Mouse (Mus musculus) forebrain, postnatal 0 days (tissue): ENCODE measurements around the gene Zfp362. TPM values are rescaled to one million over a fixed set of nuclear protein-coding genes. Genes with fewer than 3 reads are reported as not detected.

Experiments
- ATAC-seq: fragments of 200-750 bp; cut with Nextera tagmentation; 2 replicates; pipeline ENCODE4 v1.8.0; 2017; ENCODE audit warnings: mild to moderate bottlenecking, moderate library complexity
- DNase-seq: peaks from one replicate; pipeline ENCODE4 v3.0.0-alpha.2; 2015
- H3K27ac ChIP-seq: fragments of 300-500 bp; sonication (generic); 2 replicates; pipeline ENCODE4 v1.5.1; 2014; ENCODE audit warnings: low read depth, mild to moderate bottlenecking, antibody characterized with exemption, low read length, moderate library complexity, mixed read lengths
- H3K27me3 ChIP-seq: fragments of 300-500 bp; sonication (generic); 2 replicates; pipeline ENCODE4 v1.6.1; 2014; ENCODE audit warnings: mild to moderate bottlenecking, low read length, mixed read lengths; ENCODE audit not compliant: insufficient read depth
- H3K36me3 ChIP-seq: fragments of 300-500 bp; sonication (generic); 2 replicates; pipeline ENCODE4 v1.6.1; 2014; ENCODE audit warnings: mild to moderate bottlenecking, moderate library complexity; ENCODE audit not compliant: insufficient read depth
- H3K4me1 ChIP-seq: fragments of 300-500 bp; sonication (generic); 2 replicates; pipeline ENCODE4 v1.6.1; 2014; ENCODE audit warnings: antibody characterized with exemption; ENCODE audit not compliant: insufficient read depth
- H3K4me2 ChIP-seq: fragments of 300-500 bp; sonication (generic); 2 replicates; pipeline ENCODE4 v1.6.1; 2014; ENCODE audit warnings: low read depth, mild to moderate bottlenecking, moderate library complexity
- H3K4me3 ChIP-seq: fragments of 300-500 bp; sonication (generic); 2 replicates; pipeline ENCODE4 v1.5.1; 2014; ENCODE audit warnings: low read depth, low read length, mixed read lengths
- H3K9ac ChIP-seq: fragments of 300-500 bp; sonication (generic); 2 replicates; pipeline ENCODE4 v1.6.1; 2014; ENCODE audit warnings: mild to moderate bottlenecking
- H3K9me3 ChIP-seq: fragments of 300-500 bp; sonication (generic); 2 replicates; pipeline ENCODE4 v1.6.1; 2016; ENCODE audit warnings: low read length
- CTCF ChIP-seq: sonication (generic); IDR thresholded peaks from 2 replicates; pipeline ENCODE4 v1.5.1; 2016; ENCODE audit warnings: antibody characterized with exemption, control low read depth, low read depth
- WGBS: fragments of 180-500 bp; shearing (Covaris S2); extraction: QIAGEN DNeasy Blood & Tissue Kit; methylation state at CpG from one replicate; pipeline ENCODE4 v1.1.7; 2014; 5-methylcytosine and 5-hydroxymethylcytosine counted together
- polyA plus RNA-seq: library from polyadenylated mRNA; unstranded; fragments of >200 nt; fragmentation: Nextera tagmentation; extraction: Ambion mirVana; gene quantifications from 2 replicates; pipeline ENCODE4 v1.2.1, GENCODE M21; 2015
- total RNA-seq: library from RNA; depleted of rRNA; stranded (reverse); fragments of >200 nt; gene quantifications from 2 replicates; pipeline ENCODE4 v1.2.3, GENCODE M21; 2014

The Zfp362 gene
- total and polyA plus RNA-seq, 2 experiments from 2014 or later, result 26.9 to 29.8 TPM

GRCm38 (mm10) chr4:128748309-128748708, 57.5 kb downstream of the Zfp362 start:
- Histone ChIP-seq H3K9me3 (no peaks in the 10 kb centered on the region), H3K4me2 (no peak overlapping the region), H3K4me1 (no peaks in the 10 kb centered on the region), H3K27me3 (no peaks in the 10 kb centered on the region), H3K9ac (no peak overlapping the region), H3K27ac (no peak overlapping the region), H3K36me3 (peaks cover 99% of the 10 kb centered on the region), H3K4me3 (no peak overlapping the region)
- ATAC-seq, result no peak
- DNase-seq, result no peak
- no peak for TF ChIP-seq CTCF
- 91% methylated on average over 7 of the region's 7 CpGs for WGBS

DNA sequence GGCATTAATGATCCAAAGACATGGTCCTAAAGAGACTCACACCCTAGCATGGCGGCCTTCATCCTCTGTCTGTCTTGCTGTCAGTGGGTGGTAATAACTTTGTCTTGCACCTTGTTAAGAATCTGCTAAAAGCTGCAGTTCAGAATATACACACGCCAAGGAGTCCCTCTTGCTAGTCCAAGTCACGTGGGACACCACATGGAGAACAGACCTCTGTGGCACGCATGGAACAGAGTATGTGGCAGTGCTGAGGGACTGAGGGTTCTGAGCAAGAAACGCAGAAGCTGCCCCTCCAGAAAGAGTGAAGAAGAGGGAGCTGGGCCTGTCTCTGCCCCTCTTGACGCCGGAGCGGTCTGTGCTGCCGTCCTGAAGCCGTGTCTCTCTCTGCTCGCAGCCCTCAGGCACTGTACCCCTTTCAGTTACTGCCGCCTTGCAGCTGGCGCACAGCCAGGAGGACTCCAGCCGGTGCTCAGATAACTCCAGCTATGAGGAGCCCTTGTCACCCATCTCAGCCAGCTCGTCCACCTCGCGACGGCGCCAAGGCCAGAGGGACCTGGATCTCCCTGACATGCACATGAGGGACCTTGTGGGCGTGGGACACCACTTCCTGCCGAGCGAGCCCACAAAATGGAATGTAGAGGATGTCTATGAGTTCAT, 58.1 kb downstream of the Zfp362 start:
- 67% methylated on average over 22 of the region's 22 CpGs for whole genome bisulfite sequencing
- no peak overlapping the region for H3K4me2 ChIP-seq
- no peak overlapping the region for H3K4me3 ChIP-seq
- no peak for DNase-seq
- no peak overlapping the region for H3K27ac ChIP-seq
- H3K36me3 ChIP-seq, result peaks cover 95% of the 10 kb centered on the region
- H3K4me1 ChIP-seq, result no peaks in the 10 kb centered on the region
- no peaks in the 10 kb centered on the region for H3K9me3 ChIP-seq
- no peak for TF ChIP-seq CTCF
- H3K9ac ChIP-seq, result no peak overlapping the region
- peak; percentile 45; the same call in 1 of the 2 replicates for ATAC-seq
- H3K27me3 ChIP-seq, result no peaks in the 10 kb centered on the region

DNA sequence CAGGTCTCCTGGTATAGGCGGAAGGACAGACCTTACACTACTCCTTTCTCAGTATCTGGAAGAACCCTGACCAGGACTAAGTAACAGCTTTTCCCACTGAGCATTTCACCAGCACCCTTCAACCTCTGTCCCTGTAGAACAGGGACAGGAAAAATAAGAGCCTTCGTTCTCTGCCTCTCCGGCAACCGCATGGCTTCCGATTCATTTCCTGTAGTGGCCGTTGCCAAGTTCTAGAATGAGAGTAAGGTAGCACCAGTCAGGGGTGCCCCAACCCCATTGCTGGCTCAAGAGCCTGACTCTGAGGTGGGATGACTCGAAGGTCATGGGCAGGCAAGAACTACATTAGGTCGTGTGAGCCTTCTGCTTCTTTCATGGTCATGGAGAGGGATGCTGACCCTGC, 60.7 kb downstream of the Zfp362 start:
- Histone ChIP-seq H3K4me3 (no peak overlapping the region), H3K9me3 (no peaks in the 10 kb centered on the region), H3K27me3 (no peaks in the 10 kb centered on the region), H3K36me3 (peaks cover 69% of the 10 kb centered on the region), H3K4me1 (no peaks in the 10 kb centered on the region), H3K9ac (no peak overlapping the region), H3K27ac (no peak overlapping the region), H3K4me2 (no peak overlapping the region)
- no peak for TF ChIP-seq CTCF
- no peak for ATAC-seq
- no peak for DNase-seq
- WGBS, result 89% methylated on average over 8 of the region's 8 CpGs

DNA sequence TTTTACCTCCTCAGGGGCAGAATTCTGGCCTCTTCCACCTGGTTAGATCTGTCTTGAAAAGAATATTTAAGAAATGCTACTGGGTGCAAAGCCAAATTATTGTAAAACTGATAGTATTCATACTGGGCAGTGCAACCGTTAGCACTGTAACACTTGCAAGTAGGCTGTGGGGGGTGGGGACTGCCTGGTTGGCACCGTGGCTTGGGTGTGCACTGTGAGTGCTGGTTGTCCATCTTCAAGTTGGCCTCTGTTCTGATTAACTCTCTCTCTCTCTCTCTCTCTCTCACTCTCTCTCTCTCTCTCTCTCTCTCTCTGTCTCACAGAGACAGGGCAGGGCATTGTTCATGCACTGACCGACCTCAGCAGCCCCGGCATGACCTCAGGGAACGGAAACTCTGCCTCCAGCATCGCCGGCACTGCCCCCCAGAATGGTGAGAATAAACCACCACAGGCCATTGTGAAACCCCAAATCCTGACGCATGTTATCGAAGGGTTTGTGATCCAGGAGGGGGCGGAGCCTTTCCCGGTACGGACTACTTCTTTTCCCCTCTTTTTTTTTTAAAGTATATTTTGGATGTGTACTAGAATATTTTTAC, 62.7 kb downstream of the Zfp362 start:
- DNase-seq, result no peak
- peaks cover 48% of the 10 kb centered on the region for H3K36me3 ChIP-seq
- 50% methylated on average over 12 of the region's 12 CpGs for WGBS
- no peak for ATAC-seq
- H3K9me3 ChIP-seq, result no peaks in the 10 kb centered on the region
- no peak for TF ChIP-seq CTCF
- H3K27me3 ChIP-seq, result no peaks in the 10 kb centered on the region
- no peak overlapping the region for H3K4me2 ChIP-seq
- H3K4me1 ChIP-seq, result no peaks in the 10 kb centered on the region; the same call in 1 of the 2 replicates
- no peak overlapping the region for H3K4me3 ChIP-seq
- no peak overlapping the region for H3K9ac ChIP-seq
- H3K27ac ChIP-seq, result no peak overlapping the region

DNA sequence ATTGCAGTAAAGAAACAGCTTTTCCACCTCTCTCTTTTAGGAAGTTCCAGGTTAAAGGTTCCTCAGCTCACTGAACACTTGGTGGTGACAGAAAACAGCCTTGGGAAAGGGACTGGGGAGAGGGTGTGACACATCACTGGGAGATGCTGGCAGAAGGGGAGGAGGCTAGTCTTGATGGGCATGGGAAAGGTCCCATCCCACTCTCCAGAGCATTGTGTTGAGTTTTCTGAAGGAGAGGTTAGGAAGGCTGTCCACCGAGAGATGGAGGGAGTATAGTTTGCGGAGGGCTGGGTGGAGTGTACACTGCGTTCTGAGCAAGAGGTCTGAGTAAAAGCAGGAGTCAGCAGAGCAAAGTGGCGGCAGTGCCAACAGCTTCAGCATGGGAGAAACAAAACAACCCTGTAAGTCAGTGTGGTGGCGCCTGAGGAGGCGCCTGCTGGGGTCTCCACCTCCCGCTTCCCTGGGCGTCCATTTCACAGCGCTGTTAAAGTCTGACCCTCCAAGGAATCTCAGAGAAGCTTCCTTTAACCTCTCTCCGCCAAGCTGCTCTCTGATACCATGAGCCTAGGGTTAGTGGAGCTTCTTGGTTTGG, 63.4 kb downstream of the Zfp362 start:
- peaks cover 42% of the 10 kb centered on the region for H3K36me3 ChIP-seq
- H3K4me3 ChIP-seq, result no peak overlapping the region
- no peaks in the 10 kb centered on the region for H3K27me3 ChIP-seq
- H3K4me1 ChIP-seq, result peaks cover 5% of the 10 kb centered on the region
- 41% methylated on average over 10 of the region's 10 CpGs for WGBS
- H3K4me2 ChIP-seq, result no peak overlapping the region
- H3K27ac ChIP-seq, result 0 out of 2 replicates have a peak overlapping the region, but pooled peaks have one; percentile 15
- no peak for TF ChIP-seq CTCF
- H3K9me3 ChIP-seq, result no peaks in the 10 kb centered on the region
- DNase-seq, result no peak
- ATAC-seq, result peak; percentile 29; the same call in 1 of the 2 replicates
- H3K9ac ChIP-seq, result no peak overlapping the region

- WGBS, result 48% methylated on average over 5 of the region's 5 CpGs
- no peaks in the 10 kb centered on the region for H3K27me3 ChIP-seq
- peaks cover 8% of the 10 kb centered on the region for H3K4me1 ChIP-seq
- ATAC-seq (no peak), DNase-seq (no peak)
- H3K36me3 ChIP-seq, result peaks cover 36% of the 10 kb centered on the region
- no peak overlapping the region for H3K27ac ChIP-seq
- no peak overlapping the region for H3K4me3 ChIP-seq
- no peak overlapping the region for H3K9ac ChIP-seq
- H3K9me3 ChIP-seq, result no peaks in the 10 kb centered on the region
- H3K4me2 ChIP-seq, result no peak overlapping the region
- no peak for TF ChIP-seq CTCF
Measured at GRCm38 (mm10) chr4:128741906-128742305, 63.9 kb downstream of the Zfp362 start.

DNA sequence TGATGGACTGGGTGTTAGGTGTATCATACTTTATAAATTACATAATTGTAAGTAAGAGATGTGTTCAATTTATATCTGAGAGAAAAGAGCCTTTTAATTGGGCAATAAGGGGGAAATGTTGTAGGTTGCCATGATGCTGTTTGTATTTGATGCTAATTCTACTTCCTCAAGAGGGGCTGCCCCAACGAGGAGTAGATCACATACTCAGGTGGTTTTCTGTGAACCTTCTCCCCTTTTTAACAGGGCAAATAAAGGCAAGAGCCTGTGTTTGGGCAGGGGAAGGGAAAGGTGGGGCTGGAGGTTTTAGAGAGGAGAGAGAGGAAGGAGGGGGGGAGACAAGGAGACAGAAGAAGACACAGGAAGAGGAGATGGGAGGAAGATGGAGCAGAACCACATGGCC, 65.0 kb downstream of the Zfp362 start:
- H3K4me1 ChIP-seq, result peaks cover 18% of the 10 kb centered on the region
- H3K27ac ChIP-seq, result no peak overlapping the region
- no peak overlapping the region for H3K4me3 ChIP-seq
- WGBS, result 47% methylated on average over 1 of the region's 1 CpGs
- no peak overlapping the region for H3K4me2 ChIP-seq
- DNase-seq, result no peak
- no peaks in the 10 kb centered on the region for H3K27me3 ChIP-seq
- ATAC-seq, result no peak
- H3K9me3 ChIP-seq, result no peaks in the 10 kb centered on the region
- TF ChIP-seq CTCF, result no peak
- peak overlapping the region; percentile 22; the same call in 1 of the 2 replicates for H3K9ac ChIP-seq
- H3K36me3 ChIP-seq, result peaks cover 26% of the 10 kb centered on the region
